Mouse (Mus musculus) spleen, postnatal 10 days (tissue): ENCODE measurements around the gene Cacnb3.

Experiments used
- DNase-seq, 2 experiments: peaks; one replicate each; pipeline ENCODE4 v3.0.0; 2021 to 2022; ENCODE audit warnings: low spot score in 2 of 2

Cacnb3 gene

DNA sequence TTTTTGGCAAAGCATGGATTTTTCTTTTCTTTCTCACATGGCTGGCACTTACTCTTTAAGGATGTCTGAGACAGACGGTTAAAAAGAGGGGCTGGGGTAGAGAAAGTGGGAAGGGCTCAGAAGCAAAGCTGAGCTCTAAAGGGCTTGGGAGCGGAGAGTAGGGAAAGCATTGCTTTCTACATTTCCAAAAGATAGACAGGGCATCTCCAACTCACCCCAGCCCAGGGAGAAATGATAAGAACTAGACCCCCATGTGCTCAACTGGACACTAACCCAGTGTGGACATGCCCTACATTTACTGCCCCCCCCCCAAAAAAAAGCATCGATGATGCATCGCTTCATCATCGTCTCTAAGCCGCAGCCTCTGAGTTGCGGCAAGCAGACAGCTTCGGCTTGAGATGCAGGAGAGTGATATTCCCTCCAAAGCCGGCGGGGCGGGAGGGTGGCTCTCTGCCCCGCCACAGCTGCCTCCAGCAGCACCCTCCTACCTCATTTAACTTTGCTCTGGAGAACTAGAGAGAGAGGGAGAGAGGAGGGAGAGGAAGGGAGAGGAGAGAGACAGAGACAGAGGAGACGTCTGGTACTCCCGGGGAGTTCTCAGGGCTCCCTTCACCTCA lies 45.1 kb downstream of the Cacnb3 start:
- DNase-seq: no peak

GRCm38 (mm10) chr15:98676471-98676870 lies 45.8 kb downstream of the Cacnb3 start:
- no peak for DNase-seq

DNA sequence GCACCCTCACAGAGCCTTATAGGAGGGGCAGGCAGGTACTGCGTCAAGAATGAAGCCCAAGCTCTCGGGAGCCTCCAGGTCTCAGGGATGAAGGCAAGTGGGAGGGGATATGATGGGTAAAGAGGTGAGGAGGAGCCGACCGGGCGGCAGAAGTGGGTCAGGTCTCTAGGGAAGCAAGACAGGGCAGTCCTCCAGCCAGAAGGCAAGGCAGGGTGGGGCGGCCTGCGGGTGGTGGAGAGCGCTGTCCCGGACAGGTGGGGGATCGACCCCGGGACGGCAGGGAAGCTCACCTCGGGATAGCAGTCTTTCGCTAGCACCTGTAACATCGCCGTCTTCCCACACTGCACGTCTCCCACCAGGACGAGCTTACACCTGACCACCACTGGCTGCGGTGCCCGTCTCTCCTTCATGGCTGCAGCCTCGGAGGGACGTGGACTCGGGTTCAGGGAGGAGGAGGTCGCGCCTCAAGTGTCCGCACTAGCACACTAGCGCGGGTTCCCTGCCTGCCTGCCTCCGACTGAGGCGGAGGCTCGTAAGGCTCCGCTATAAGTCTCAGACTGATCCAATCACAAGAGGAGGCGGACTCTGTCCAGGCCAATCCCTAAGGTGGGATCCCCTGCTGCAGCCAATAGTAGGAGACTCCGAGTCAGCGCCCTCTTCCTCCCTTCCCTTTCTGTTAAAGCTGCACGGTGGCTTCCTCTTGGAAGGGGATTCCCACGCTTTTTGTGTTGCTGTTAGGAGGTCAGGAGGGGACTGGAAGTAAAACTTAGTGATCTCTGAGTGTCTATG lies 46.5 kb downstream of the Cacnb3 start, which contains the start of gene Rnd1:
TSS of gene Rnd1 (minus strand) at position 522 of the 789 bp plus-strand sequence.
- peak; percentile 26 to 59 for DNase-seq

DNA sequence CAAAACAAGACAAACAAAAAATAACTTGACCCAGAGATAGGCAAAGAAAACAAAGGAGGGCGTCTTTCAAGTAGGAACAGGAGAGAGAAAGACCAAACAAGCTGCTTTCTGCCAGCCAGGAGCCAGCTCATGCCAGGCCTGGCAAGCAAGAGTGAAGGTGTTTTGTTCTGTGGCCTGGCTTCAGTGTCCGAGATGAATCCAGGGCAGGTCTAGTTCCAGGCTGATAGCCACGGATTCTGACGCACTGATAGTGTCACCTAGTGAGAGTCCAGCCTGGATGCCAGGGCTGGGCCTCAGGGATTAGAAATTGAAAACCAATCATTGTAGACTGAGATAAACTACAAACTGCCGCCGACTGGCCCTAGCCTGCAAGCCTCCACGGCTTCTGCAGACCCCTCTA lies 47.3 kb downstream of the Cacnb3 start:
- no peak for DNase-seq

- no peak for DNase-seq
These were observed 50.0 kb downstream of the Cacnb3 start for GRCm38 (mm10) chr15:98680660-98681059.

DNA sequence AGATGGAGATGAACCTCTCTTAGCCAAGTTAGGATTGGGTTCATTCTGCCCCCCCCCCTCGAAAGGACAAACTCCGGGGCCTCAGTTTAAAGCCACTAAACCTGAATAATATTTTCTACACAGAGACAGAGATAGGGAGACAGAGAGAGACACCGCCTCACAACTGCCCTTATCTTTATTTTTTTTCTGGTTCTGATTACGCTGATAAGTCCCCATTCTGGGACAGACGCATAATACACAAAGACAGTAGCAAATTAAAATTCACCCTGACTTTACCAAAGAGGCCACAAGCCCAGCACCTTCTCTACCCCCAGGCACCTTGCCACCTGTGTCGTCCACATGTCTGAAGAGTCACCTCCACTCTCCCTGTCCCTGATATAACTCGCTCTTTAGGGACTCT lies 51.0 kb downstream of the Cacnb3 start:
- DNase-seq: no peak

DNA sequence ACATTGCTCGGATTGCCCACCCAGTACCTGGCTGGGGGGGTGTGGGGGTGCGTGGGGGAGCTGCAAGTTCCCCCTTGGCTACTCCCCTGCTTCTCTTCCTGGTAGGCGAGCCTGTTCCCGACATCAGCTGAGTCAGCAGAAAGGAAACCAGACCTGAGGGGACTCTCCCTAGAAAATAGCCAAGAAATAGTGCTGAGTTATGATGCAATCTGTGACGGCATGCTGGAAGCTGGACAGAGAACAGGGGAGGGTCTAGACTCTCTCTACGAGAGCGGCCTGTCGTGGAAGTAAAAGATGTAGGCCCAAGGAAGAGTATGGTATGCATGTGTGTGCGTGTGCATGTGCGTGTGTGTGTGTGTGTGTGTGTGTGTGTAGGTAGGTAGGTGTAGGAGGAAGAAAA lies 52.5 kb downstream of the Cacnb3 start:
- no peak for DNase-seq

DNA sequence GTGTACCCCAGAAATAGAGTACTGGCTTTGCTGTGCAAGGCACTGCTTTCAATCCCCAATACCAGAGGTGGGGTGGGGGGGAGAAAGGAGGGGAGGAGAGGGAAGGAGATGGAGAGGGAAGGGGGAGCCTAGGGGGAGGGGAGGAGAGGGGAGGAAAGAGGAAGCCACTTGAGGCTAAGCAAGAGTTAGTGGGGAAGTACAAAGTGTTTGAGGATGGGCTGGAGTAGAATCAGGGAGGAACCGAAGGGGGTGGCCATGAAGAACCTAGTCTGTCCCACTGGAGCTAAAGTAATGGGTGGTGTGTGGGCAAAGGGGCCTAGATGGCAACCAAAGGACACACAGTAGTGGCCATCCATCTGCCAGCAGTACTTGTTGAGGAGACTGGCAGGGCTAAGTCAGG lies 53.1 kb downstream of the Cacnb3 start:
- no peak for DNase-seq

GRCm38 (mm10) chr15:98685926-98686325 lies 55.3 kb downstream of the Cacnb3 start:
- DNase-seq: peak in 1 of 2 experiments; percentile 43

DNA sequence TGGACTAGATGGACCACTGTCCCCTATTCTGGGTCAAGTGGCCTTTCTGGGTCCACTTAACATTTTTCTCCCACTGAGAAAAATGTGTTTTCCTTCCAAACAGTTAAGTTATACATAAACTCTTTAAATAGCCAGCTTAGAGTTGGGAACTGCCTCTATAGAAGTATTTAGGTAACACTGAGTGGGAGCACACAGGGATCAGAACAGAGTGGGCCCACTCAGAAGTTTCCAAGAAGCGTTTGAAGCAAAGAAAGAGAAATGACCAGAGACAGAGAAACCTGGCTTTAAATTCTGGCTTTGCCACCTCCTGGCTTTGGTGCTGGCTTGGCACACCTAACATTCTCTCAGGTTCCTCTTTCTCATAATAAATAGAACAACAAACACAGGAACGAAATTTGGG lies 59.0 kb downstream of the Cacnb3 start:
- DNase-seq: no peak

GRCm38 (mm10) chr15:98691486-98692147 lies 61.0 kb downstream of the Cacnb3 start:
- no peak for DNase-seq

- no peak for DNase-seq
These were observed 61.6 kb downstream of the Cacnb3 start for GRCm38 (mm10) chr15:98692171-98692715.
